In the genomic region with DNA sequence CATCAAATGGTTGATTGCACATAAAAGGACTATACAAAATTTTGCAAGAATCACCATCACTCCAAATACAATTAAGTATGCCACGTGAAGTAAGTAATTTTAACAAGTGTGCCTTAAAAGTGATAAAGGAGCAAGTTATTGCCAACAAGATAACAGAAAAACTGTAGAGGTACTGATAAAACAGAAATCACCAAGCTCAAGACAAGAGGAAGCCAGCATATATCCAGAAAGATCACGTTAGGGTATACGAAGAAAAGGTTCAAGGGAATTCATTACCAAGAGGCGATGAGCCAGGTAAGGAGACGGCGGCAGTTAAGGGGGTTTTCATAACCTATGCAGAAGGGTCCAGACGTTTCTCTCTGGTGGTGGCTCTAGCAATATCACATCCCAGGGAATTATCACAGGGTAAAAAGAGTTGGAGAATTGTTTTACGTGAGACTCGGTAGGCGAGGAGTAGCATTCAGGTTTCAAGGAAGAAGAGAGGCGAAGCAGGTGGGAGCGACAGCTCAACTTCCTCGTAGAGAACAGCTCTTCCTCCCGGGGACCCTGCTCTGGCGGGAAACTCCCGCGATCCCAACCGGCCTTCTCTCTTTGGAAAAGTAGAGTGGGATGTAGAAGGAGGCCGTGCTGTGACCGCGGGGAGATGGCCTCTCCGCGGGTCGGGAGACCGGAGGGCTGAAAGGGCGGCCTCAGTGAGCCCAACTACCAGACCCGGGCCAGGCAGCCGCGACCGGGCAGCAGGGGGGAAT, we compare ENCODE assay signal across 8 mouse cellular contexts. TPM values are rescaled to one million over a fixed set of nuclear protein-coding genes. Genes with fewer than 3 reads are reported as not detected.
A peak's percentile ranks its signal among the peaks of the same experiment; 100 is the strongest.
DNase-seq lines count a peak whose midpoint lies in the region; ATAC-seq and TF ChIP-seq lines count a peak whose summit lies in the region.

A gene (plus strand): TSS at position 218 of the 749 bp plus-strand sequence.

- no peaks in the 10 kb centered on the region for H3K9me3 ChIP-seq in heart, embryonic 10.5 days

- H3K4me1 ChIP-seq in cerebellum, adult 2 months (ENCODE audit: control insufficient read depth, insufficient read depth, low read length) = no peaks in the 10 kb centered on the region
- H3K4me1 ChIP-seq in heart, embryonic 10.5 days = peaks cover 16% of the 10 kb centered on the region

- under 1% methylated on average over 30 of the region's 30 CpGs for WGBS in cerebellum, adult 2 months
- WGBS in heart, embryonic 10.5 days = under 1% methylated on average over 30 of the region's 30 CpGs

- peak within 1 kb of the TSS; percentile 82 for H3K27ac ChIP-seq in cerebellum, adult 2 months (ENCODE audit: insufficient read depth, low read length)
- peak within 1 kb of the TSS; percentile 97 for H3K27ac ChIP-seq in heart, embryonic 10.5 days

- H3K36me3 ChIP-seq in heart, embryonic 10.5 days = peaks cover 12% of the 10 kb centered on the region

- no peak for TF ChIP-seq CTCF in cerebellum, adult 2 months (IDR thresholded peaks at IDR 0.05; ENCODE audit: borderline replicate concordance, insufficient read depth, low read depth, low read length)

- ATAC-seq in monocyte, adult 5-6 weeks (replicated peaks; ENCODE audit: insufficient number of reproducible peaks, low FRiP score, low TSS enrichment, poor library complexity, severe bottlenecking) = peak; percentile 2; the same call in 1 of the 2 replicates

- DNase-seq in cerebellum, adult 2 months = no peak
- no peak for DNase-seq in cerebellum, adult 9-11 months
- DNase-seq in thymus, postnatal 0 days (ENCODE audit: low spot score) = no peak
- DNase-seq in thymus, postnatal 36 days = no peak
- no peak for DNase-seq in heart, embryonic 10.5 days (ENCODE audit: low spot score)
- no peak for DNase-seq in left cerebral cortex, postnatal 10 days (ENCODE audit: extremely low spot score in 1 of 2, low spot score in 2 of 2)
- DNase-seq in ovary, postnatal 36 days (ENCODE audit: low spot score) = no peak

- intact Hi-C loops in left cerebral cortex, postnatal 10 days (cut with DNase I) = loop anchor here (5.0 kb wide), 2 partner anchors 55 to 80 kb away; no protein-coding TSS in a partner anchor

- peak within 1 kb of the TSS; percentile 63 for H3K4me3 ChIP-seq in cerebellum, adult 2 months (replicated peaks; ENCODE audit: insufficient read depth, low read depth, low read length)
- H3K4me3 ChIP-seq in heart, embryonic 10.5 days = peak within 1 kb of the TSS; percentile 96

- TF ChIP-seq POLR2A in cerebellum, adult 2 months (IDR thresholded peaks at IDR 0.05; ENCODE audit: borderline replicate concordance, insufficient read depth, low read length) = no peak

- H3K27me3 ChIP-seq in cerebellum, adult 2 months (ENCODE audit: control insufficient read depth, insufficient read depth, low read length) = no peaks in the 10 kb centered on the region
- no peaks in the 10 kb centered on the region for H3K27me3 ChIP-seq in heart, embryonic 10.5 days (ENCODE audit: insufficient read depth, poor library complexity, severe bottlenecking)

RNA-seq across cellular contexts. Expression of the gene that starts here (rescaled TPM):
- polyA plus RNA-seq in cerebellum, adult 2 months (2012; rRNA removed) = 471 and 489 TPM in 2 replicates
- polyA plus RNA-seq in thymus, postnatal 0 days (2015; fragmentation: Nextera tagmentation; extraction: Ambion mirVana) = 13.7 and 16.2 TPM in 2 replicates
- polyA plus RNA-seq in heart, embryonic 10.5 days (2016; fragmentation: Nextera tagmentation; extraction: Ambion mirVana) = 47.1 and 67.5 TPM in 2 replicates
- 100 to 1,000 TPM; 267 to 286 TPM for total RNA-seq in left cerebral cortex, postnatal 10 days (2021)
- total RNA-seq in monocyte, adult 5-6 weeks (2017) = 2.6 to 3.4 TPM (median 3.3 TPM) in 3 replicates

Comparison
In these comparisons a context has a peak if more than half of its experiments do, and no peak if none do; other contexts are left out.
1. RNA of the gene that starts here (total RNA-seq): 267 to 286 TPM in left cerebral cortex, postnatal 10 days; 2.6 to 3.4 TPM in monocyte, adult 5-6 weeks; every median in the first group is over 10 times any median in the second.